Comparison of ENCODE assay signal across 7 mouse cellular contexts in the genomic region with DNA sequence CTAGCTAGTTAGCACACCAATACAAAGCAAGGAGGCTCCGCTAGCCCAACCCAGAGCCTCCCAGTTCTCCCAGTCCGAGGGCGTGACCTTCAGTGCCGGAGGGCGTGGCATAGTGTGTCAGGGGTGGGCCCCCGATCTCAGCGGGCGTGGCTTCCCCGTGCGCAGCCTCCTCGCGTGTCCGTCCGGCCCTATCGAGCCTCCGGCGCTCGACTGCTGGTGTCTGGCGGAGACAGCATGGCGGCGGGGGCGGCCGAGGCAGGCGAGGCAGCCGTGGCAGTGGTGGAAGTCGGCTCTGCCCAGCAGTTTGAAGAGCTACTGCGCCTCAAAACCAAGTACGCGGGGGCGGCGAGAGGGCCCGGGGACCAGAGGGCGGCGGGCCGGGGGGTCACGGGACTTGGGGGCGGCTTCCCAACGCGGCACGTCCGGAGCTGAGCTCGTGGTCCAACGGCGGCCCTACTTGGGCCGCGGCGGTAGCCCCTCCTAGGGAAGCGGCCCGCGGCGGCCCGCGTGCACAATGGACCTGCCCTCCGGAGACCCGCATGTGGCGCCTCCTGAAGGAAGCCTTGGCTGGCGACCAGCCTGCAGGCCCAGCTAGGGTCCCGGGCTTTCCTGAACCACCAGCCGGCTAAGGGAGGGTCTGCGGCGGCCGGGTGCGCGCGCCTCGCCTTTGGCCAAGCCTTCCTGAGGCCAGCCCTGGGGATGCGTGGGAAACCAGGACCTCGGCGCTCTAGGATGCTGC. TPM values are rescaled to one million over a fixed set of nuclear protein-coding genes. Genes with fewer than 3 reads are reported as not detected.
DNase-seq lines count a peak whose midpoint lies in the region; ATAC-seq lines count a peak whose summit lies in the region.

A gene (plus strand): TSS at position 175 of the 739 bp plus-strand sequence.

- peak within 1 kb of the TSS; percentile 64 for H3K4me2 ChIP-seq in intestine, embryonic 15.5 days (replicated peaks)

- peak within 1 kb of the TSS; percentile 96 for H3K9ac ChIP-seq in intestine, embryonic 15.5 days

- ATAC-seq in intestine, embryonic 15.5 days = peak; percentile 99

- peak within 1 kb of the TSS; percentile 90 for H3K27ac ChIP-seq in intestine, embryonic 15.5 days
- peak within 1 kb of the TSS; percentile 97 for H3K27ac ChIP-seq in midbrain, embryonic 10.5 days (replicated peaks)

- intact Hi-C loops in gastrocnemius, postnatal 36 days (cut with DNase I) = loop anchor here (2.0 kb wide), 1 partner anchor 27 kb away; a partner anchor contains a TSS
- intact Hi-C loops in left cerebral cortex, postnatal 25 days (cut with DNase I) = loop anchor here (1.0 kb wide), 1 partner anchor 27 kb away; a partner anchor contains a TSS

- H3K9me3 ChIP-seq in intestine, embryonic 15.5 days = no peaks in the 10 kb centered on the region
- H3K9me3 ChIP-seq in midbrain, embryonic 10.5 days (replicated peaks) = no peaks in the 10 kb centered on the region

- peak within 1 kb of the TSS; percentile 100 for H3K4me3 ChIP-seq in intestine, embryonic 15.5 days (replicated peaks)
- H3K4me3 ChIP-seq in midbrain, embryonic 10.5 days = peak within 1 kb of the TSS; percentile 97

- WGBS in intestine, embryonic 15.5 days = under 1% methylated on average over 59 of the region's 69 CpGs
- under 1% methylated on average over 69 of the region's 69 CpGs for WGBS in midbrain, embryonic 10.5 days

- no peaks in the 10 kb centered on the region for H3K27me3 ChIP-seq in intestine, embryonic 15.5 days (replicated peaks)
- H3K27me3 ChIP-seq in midbrain, embryonic 10.5 days (ENCODE audit: low read depth, poor library complexity, severe bottlenecking) = no peaks in the 10 kb centered on the region

- H3K36me3 ChIP-seq in intestine, embryonic 15.5 days = no peaks in the 10 kb centered on the region
- peaks cover 16% of the 10 kb centered on the region; the same call in 1 of the 2 replicates for H3K36me3 ChIP-seq in midbrain, embryonic 10.5 days

- H3K4me1 ChIP-seq in intestine, embryonic 15.5 days (replicated peaks) = peaks cover 11% of the 10 kb centered on the region
- peaks cover 19% of the 10 kb centered on the region for H3K4me1 ChIP-seq in midbrain, embryonic 10.5 days

- DNase-seq in adrenal gland, adult 2 months = peak; percentile 98
- peak; percentile 88 for DNase-seq in embryo, embryonic 11.5 days (ENCODE audit: low read depth, low spot score)
- DNase-seq in gastrocnemius, postnatal 36 days = peak; percentile 95 to 96
- DNase-seq in left cerebral cortex, postnatal 25 days (ENCODE audit: low spot score in 2 of 2) = peak; percentile 93 to 96
- peak; percentile 95 for DNase-seq in midbrain, embryonic 10.5 days (ENCODE audit: low spot score)
- DNase-seq in right cerebral cortex, postnatal 4 days = peak; percentile 87

RNA-seq across cellular contexts. Expression of the gene that starts here (rescaled TPM):
- 100 to 1,000 TPM; 114 to 144 TPM for total RNA-seq in adrenal gland, adult 2 months (2021)
- 10.5 and 12.2 TPM in 2 replicates for polyA plus RNA-seq in adrenal gland, adult 2 months (2012; rRNA removed)
- 100 to 1,000 TPM; 105 to 109 TPM for total RNA-seq in gastrocnemius, postnatal 36 days (2021)
- polyA plus RNA-seq in intestine, embryonic 15.5 days (2015; fragmentation: Nextera tagmentation; extraction: Ambion mirVana) = 219 and 237 TPM in 2 replicates
- 100 to 1,000 TPM in 1 of 2 experiments, 10 to 100 TPM in 1; 98.9 to 104 TPM for total RNA-seq in left cerebral cortex, postnatal 25 days (2021)
- polyA plus RNA-seq in midbrain, embryonic 10.5 days (2016; fragmentation: Nextera tagmentation; extraction: Ambion mirVana) = 297 and 304 TPM in 2 replicates

Comparison
In these comparisons a context has a peak if more than half of its experiments do, and no peak if none do; other contexts are left out.
1. Peak in every context shown above with its lines: DNase-seq, ATAC-seq, H3K4me3 ChIP-seq and H3K27ac ChIP-seq.
2. RNA of the gene that starts here (polyA plus RNA-seq): 297 to 304 TPM in midbrain, embryonic 10.5 days and 219 to 237 TPM in intestine, embryonic 15.5 days; 10.5 to 12.2 TPM in adrenal gland, adult 2 months; every median in the first group is over 10 times any median in the second.